Mouse (Mus musculus) kidney, embryonic 15.5 days (tissue): ENCODE measurements around the gene Sulf2. TPM values are rescaled to one million over a fixed set of nuclear protein-coding genes. Genes with fewer than 3 reads are reported as not detected.

ENCODE experiments used
- ATAC-seq: fragments of 200-750 bp; cut with Nextera tagmentation; replicated peaks from 2 replicates; pipeline ENCODE4 v1.8.0; 2017; ENCODE audit warnings: moderate TSS enrichment; ENCODE audit not compliant: low FRiP score
- H3K27ac ChIP-seq: fragments of 300-500 bp; sonication (generic); 2 replicates; pipeline ENCODE4 v1.5.1; 2015; ENCODE audit warnings: mild to moderate bottlenecking, inconsistent platforms
- H3K27me3 ChIP-seq: fragments of 300-500 bp; sonication (generic); 2 replicates; pipeline ENCODE4 v1.6.1; 2015; ENCODE audit warnings: inconsistent platforms
- H3K36me3 ChIP-seq: fragments of 300-500 bp; sonication (generic); 2 replicates; pipeline ENCODE4 v1.6.1; 2015; ENCODE audit warnings: inconsistent platforms
- H3K4me1 ChIP-seq: fragments of 300-500 bp; sonication (generic); 2 replicates; pipeline ENCODE4 v1.6.1; 2015; ENCODE audit warnings: inconsistent platforms
- H3K4me2 ChIP-seq: fragments of 300-500 bp; sonication (generic); 2 replicates; pipeline ENCODE4 v1.6.1; 2015; ENCODE audit warnings: moderate library complexity, mild to moderate bottlenecking, inconsistent platforms
- H3K4me3 ChIP-seq: fragments of 300-500 bp; sonication (generic); replicated peaks from 2 replicates; pipeline ENCODE4 v1.5.1; 2015; ENCODE audit warnings: mild to moderate bottlenecking, inconsistent platforms
- H3K9ac ChIP-seq: fragments of 300-500 bp; sonication (generic); 2 replicates; pipeline ENCODE4 v1.6.1; 2015; ENCODE audit warnings: mild to moderate bottlenecking, inconsistent platforms
- H3K9me3 ChIP-seq: fragments of 300-500 bp; sonication (generic); replicated peaks from 2 replicates; pipeline ENCODE4 v1.6.1; 2016; ENCODE audit warnings: inconsistent platforms
- WGBS: fragments of 180-500 bp; shearing (Covaris S2); methylation state at CpG from one replicate; pipeline ENCODE4 v1.1.7; 2015; ENCODE audit warnings: mixed read lengths; 5-methylcytosine and 5-hydroxymethylcytosine counted together
- polyA plus RNA-seq: library from polyadenylated mRNA; unstranded; fragments of >200 nt; fragmentation: Nextera tagmentation; extraction: Ambion mirVana; gene quantifications from 2 replicates; pipeline ENCODE4 v1.2.1, GENCODE M21; 2015

Gene Sulf2
- polyA plus RNA-seq, 1 experiment from 2014 or later: 65.3 TPM

- peaks cover 35% of the 10 kb centered on the region for H3K4me1 ChIP-seq
- H3K36me3 ChIP-seq: no peaks in the 10 kb centered on the region
- H3K9me3 ChIP-seq: no peaks in the 10 kb centered on the region
- peaks cover 5% of the 10 kb centered on the region; the same call in 1 of the 2 replicates for H3K27me3 ChIP-seq
- H3K4me3 ChIP-seq: no peak overlapping the region
- H3K27ac ChIP-seq: no peak overlapping the region
- no peak overlapping the region for H3K4me2 ChIP-seq
- ATAC-seq: 0 out of 2 replicates have a peak, but pooled peaks have one; percentile 15
- H3K9ac ChIP-seq: no peak overlapping the region
- 49% methylated on average over 7 of the region's 7 CpGs for WGBS
Measured at GRCm38 (mm10) chr2:166170173-166170572, 14.7 kb upstream of the Sulf2 start.

- WGBS: 50% methylated on average over 7 of the region's 7 CpGs
- no peak for ATAC-seq
- H3K4me1 ChIP-seq: peaks cover 30% of the 10 kb centered on the region
- no peak overlapping the region for H3K27ac ChIP-seq
- no peaks in the 10 kb centered on the region for H3K9me3 ChIP-seq
- H3K27me3 ChIP-seq: peaks cover 5% of the 10 kb centered on the region; the same call in 1 of the 2 replicates
- no peak overlapping the region for H3K9ac ChIP-seq
- no peak overlapping the region for H3K4me2 ChIP-seq
- no peaks in the 10 kb centered on the region for H3K36me3 ChIP-seq
- H3K4me3 ChIP-seq: no peak overlapping the region
Measured at GRCm38 (mm10) chr2:166168868-166169267, 13.4 kb upstream of the Sulf2 start.

GRCm38 (mm10) chr2:166167387-166167786 is 11.9 kb upstream of the Sulf2 start:
- ATAC-seq: no peak
- no peaks in the 10 kb centered on the region for H3K9me3 ChIP-seq
- H3K9ac ChIP-seq: no peak overlapping the region
- H3K4me2 ChIP-seq: no peak overlapping the region
- no peaks in the 10 kb centered on the region for H3K36me3 ChIP-seq
- H3K27ac ChIP-seq: no peak overlapping the region
- 92% methylated on average over 2 of the region's 2 CpGs for WGBS
- no peak overlapping the region for H3K4me3 ChIP-seq
- H3K27me3 ChIP-seq: peaks cover 5% of the 10 kb centered on the region; the same call in 1 of the 2 replicates
- peaks cover 30% of the 10 kb centered on the region for H3K4me1 ChIP-seq

GRCm38 (mm10) chr2:166165396-166165795 is 9.9 kb upstream of the Sulf2 start:
- Histone ChIP-seq H3K9ac (no peak overlapping the region), H3K4me2 (no peak overlapping the region), H3K4me1 (peaks cover 26% of the 10 kb centered on the region), H3K9me3 (no peaks in the 10 kb centered on the region), H3K36me3 (no peaks in the 10 kb centered on the region), H3K27me3 (no peaks in the 10 kb centered on the region), H3K4me3 (no peak overlapping the region), H3K27ac (no peak overlapping the region)
- 82% methylated on average over 7 of the region's 7 CpGs for WGBS
- no peak for ATAC-seq

- no peaks in the 10 kb centered on the region for H3K36me3 ChIP-seq
- ATAC-seq: no peak
- no peak overlapping the region for H3K9ac ChIP-seq
- H3K4me3 ChIP-seq: no peak overlapping the region
- 85% methylated on average over 1 of the region's 1 CpGs for WGBS
- H3K4me1 ChIP-seq: peaks cover 19% of the 10 kb centered on the region
- no peak overlapping the region for H3K4me2 ChIP-seq
- no peaks in the 10 kb centered on the region for H3K27me3 ChIP-seq
- no peak overlapping the region for H3K27ac ChIP-seq
- H3K9me3 ChIP-seq: no peaks in the 10 kb centered on the region
Measured at GRCm38 (mm10) chr2:166164601-166165000, 9.1 kb upstream of the Sulf2 start.

- ATAC-seq: no peak
- no peaks in the 10 kb centered on the region for H3K36me3 ChIP-seq
- 84% methylated on average over 6 of the region's 6 CpGs for WGBS
- peaks cover 15% of the 10 kb centered on the region for H3K4me1 ChIP-seq
- no peak overlapping the region for H3K27ac ChIP-seq
- H3K4me3 ChIP-seq: no peak overlapping the region
- no peak overlapping the region for H3K9ac ChIP-seq
- no peaks in the 10 kb centered on the region for H3K9me3 ChIP-seq
- no peak overlapping the region for H3K4me2 ChIP-seq
- no peaks in the 10 kb centered on the region for H3K27me3 ChIP-seq
Measured at GRCm38 (mm10) chr2:166163917-166164316, 8.5 kb upstream of the Sulf2 start.

- Histone ChIP-seq H3K4me3 (no peak overlapping the region), H3K27ac (no peak overlapping the region), H3K9me3 (no peaks in the 10 kb centered on the region), H3K36me3 (no peaks in the 10 kb centered on the region), H3K4me2 (no peak overlapping the region), H3K4me1 (peaks cover 10% of the 10 kb centered on the region), H3K27me3 (no peaks in the 10 kb centered on the region), H3K9ac (no peak overlapping the region)
- 74% methylated on average over 5 of the region's 5 CpGs for whole genome bisulfite sequencing
- no peak for ATAC-seq
Measured at GRCm38 (mm10) chr2:166163252-166163651, 7.8 kb upstream of the Sulf2 start.

GRCm38 (mm10) chr2:166162160-166162559 is 6.7 kb upstream of the Sulf2 start:
- ATAC-seq: no peak
- Histone ChIP-seq H3K4me3 (no peak overlapping the region), H3K27me3 (no peaks in the 10 kb centered on the region), H3K9me3 (no peaks in the 10 kb centered on the region), H3K4me2 (no peak overlapping the region), H3K27ac (0 out of 2 replicates have a peak overlapping the region, but pooled peaks have one; percentile 18), H3K4me1 (peaks cover 18% of the 10 kb centered on the region), H3K9ac (no peak overlapping the region), H3K36me3 (no peaks in the 10 kb centered on the region)
- WGBS: 56% methylated on average over 5 of the region's 5 CpGs

- no peak overlapping the region for H3K4me3 ChIP-seq
- 87% methylated on average over 7 of the region's 7 CpGs for WGBS
- H3K36me3 ChIP-seq: no peaks in the 10 kb centered on the region
- H3K9me3 ChIP-seq: no peaks in the 10 kb centered on the region
- peaks cover 32% of the 10 kb centered on the region for H3K4me1 ChIP-seq
- no peak overlapping the region for H3K4me2 ChIP-seq
- H3K27me3 ChIP-seq: no peaks in the 10 kb centered on the region
- no peak overlapping the region for H3K9ac ChIP-seq
- H3K27ac ChIP-seq: no peak overlapping the region
- no peak for ATAC-seq
Measured at GRCm38 (mm10) chr2:166159276-166159675, 3.8 kb upstream of the Sulf2 start.

GRCm38 (mm10) chr2:166157767-166158561 is 2.5 kb upstream of the Sulf2 start:
- peaks cover 41% of the 10 kb centered on the region for H3K4me1 ChIP-seq
- H3K27me3 ChIP-seq: no peaks in the 10 kb centered on the region
- no peak overlapping the region for H3K27ac ChIP-seq
- no peak overlapping the region for H3K4me2 ChIP-seq
- H3K9ac ChIP-seq: no peak overlapping the region
- WGBS: 39% methylated on average over 12 of the region's 12 CpGs
- no peak for ATAC-seq
- H3K36me3 ChIP-seq: no peaks in the 10 kb centered on the region
- H3K9me3 ChIP-seq: no peaks in the 10 kb centered on the region
- no peak overlapping the region for H3K4me3 ChIP-seq

GRCm38 (mm10) chr2:166157144-166157543 is 1.7 kb upstream of the Sulf2 start:
- Histone ChIP-seq H3K4me1 (peaks cover 45% of the 10 kb centered on the region), H3K36me3 (no peaks in the 10 kb centered on the region), H3K27me3 (no peaks in the 10 kb centered on the region), H3K4me3 (no peak overlapping the region), H3K9ac (no peak overlapping the region), H3K9me3 (no peaks in the 10 kb centered on the region), H3K4me2 (no peak overlapping the region), H3K27ac (no peak overlapping the region)
- WGBS: 88% methylated on average over 2 of the region's 2 CpGs
- ATAC-seq: no peak

- H3K36me3 ChIP-seq: no peaks in the 10 kb centered on the region
- no peak overlapping the region for H3K9ac ChIP-seq
- no peak; the same call in 1 of the 2 replicates for ATAC-seq
- H3K27me3 ChIP-seq: no peaks in the 10 kb centered on the region
- H3K4me3 ChIP-seq: no peak overlapping the region
- peak overlapping the region; percentile 95 for H3K4me2 ChIP-seq
- H3K9me3 ChIP-seq: no peaks in the 10 kb centered on the region
- H3K27ac ChIP-seq: no peak overlapping the region
- peaks cover 55% of the 10 kb centered on the region for H3K4me1 ChIP-seq
- WGBS: 5% methylated on average over 12 of the region's 12 CpGs
Measured at GRCm38 (mm10) chr2:166156122-166156521, 659 bp upstream of the Sulf2 start.
